Mouse (Mus musculus): Measurements from ENCODE around the gene Entpd1. TPM values are rescaled to one million over a fixed set of nuclear protein-coding genes. Genes with fewer than 3 reads are reported as not detected.

Entpd1 gene
- polyA plus RNA-seq, 1 experiment: 8.4 TPM

DNA sequence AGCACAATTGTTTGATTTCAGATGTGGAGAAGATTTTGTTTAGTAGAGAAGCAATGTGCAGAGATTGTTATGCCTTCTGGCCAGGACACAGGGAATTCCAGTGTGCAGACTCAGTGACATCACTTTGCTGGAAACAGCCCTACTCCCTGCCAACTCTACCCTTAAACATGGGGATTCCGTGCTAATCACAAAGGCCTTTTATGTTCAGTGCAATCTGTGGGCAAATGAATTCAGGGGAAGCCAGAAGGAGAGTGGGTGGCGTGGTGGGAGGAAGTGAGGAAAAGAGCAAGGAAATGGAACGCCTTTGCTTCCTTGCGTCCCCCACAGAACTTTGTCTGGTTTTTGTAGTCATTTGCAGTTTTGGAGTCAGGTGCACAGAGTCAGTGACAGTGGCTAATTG is 90.2 kb downstream of the Entpd1 start:
- Histone ChIP-seq H3K27me3 (replicated peaks; ENCODE audit: control insufficient read depth, insufficient read depth, low read length) (no peaks in the 10 kb centered on the region), H3K36me3 (ENCODE audit: control insufficient read depth, insufficient read depth, low read length) (no peaks in the 10 kb centered on the region), H3K4me3 (ENCODE audit: insufficient read depth, low read depth, low read length) (no peak overlapping the region), H3K4me1 (ENCODE audit: control insufficient read depth, insufficient read depth, low read length) (no peaks in the 10 kb centered on the region), H3K27ac (ENCODE audit: insufficient read depth, low read depth, low read length) (no peak overlapping the region)
- no peak for TF ChIP-seq POLR2A (IDR thresholded peaks at IDR 0.05; ENCODE audit: low read depth, low read length)
- no peak for TF ChIP-seq CTCF (conservative IDR thresholded peaks at IDR 0.05; ENCODE audit: insufficient read depth, insufficient read length, low read depth, low read length)
- DNase-seq: no peak
- 61% methylated on average over 4 of the region's 4 CpGs for WGBS

DNA sequence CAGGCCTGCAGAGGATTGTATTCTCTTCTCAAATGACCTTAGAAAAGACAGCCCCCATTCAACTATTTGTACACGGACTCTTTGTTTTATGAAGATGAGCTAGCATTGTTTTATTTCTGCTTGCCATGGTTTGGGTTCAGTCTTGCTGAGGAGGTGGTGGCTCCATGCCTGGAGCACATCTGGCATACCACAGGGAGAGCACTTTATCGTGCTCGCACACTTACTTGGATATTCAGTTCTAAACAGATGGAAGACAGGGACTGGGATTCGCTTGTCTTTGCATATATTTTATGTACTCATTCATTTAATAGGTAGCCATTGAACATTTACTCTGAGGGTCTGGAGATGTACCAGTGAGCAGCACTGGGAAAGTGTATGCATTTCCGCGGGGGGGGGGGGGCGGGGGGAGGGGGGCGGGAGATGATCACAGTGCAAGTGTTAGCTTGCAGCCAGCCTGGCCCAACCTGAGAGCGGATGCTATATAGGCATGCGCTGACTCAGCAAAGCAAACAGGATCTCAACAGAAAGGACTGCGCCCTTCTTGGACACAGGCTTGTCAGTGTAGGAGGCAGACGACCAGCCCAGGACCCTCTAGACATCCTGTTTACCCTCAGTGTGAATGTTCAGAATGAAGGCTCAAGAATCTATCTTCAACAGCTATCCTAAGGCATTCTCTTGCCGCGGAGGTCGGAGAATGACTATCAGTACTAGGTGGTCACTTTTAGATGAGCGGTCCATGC is 100.9 kb downstream of the Entpd1 start:
- H3K4me1 ChIP-seq (ENCODE audit: control insufficient read depth, insufficient read depth, low read length): no peaks in the 10 kb centered on the region; the same call in 1 of the 2 replicates
- DNase-seq: no peak
- no peaks in the 10 kb centered on the region for H3K36me3 ChIP-seq (ENCODE audit: control insufficient read depth, insufficient read depth, low read length)
- no peaks in the 10 kb centered on the region for H3K27me3 ChIP-seq (replicated peaks; ENCODE audit: control insufficient read depth, insufficient read depth, low read length)
- 81% methylated on average over 15 of the region's 16 CpGs for WGBS
- no peak overlapping the region for H3K27ac ChIP-seq (ENCODE audit: insufficient read depth, low read depth, low read length)
- no peak overlapping the region for H3K4me3 ChIP-seq (ENCODE audit: insufficient read depth, low read depth, low read length)
- TF ChIP-seq CTCF (conservative IDR thresholded peaks at IDR 0.05; ENCODE audit: insufficient read depth, insufficient read length, low read depth, low read length) (no peak), POLR2A (IDR thresholded peaks at IDR 0.05; ENCODE audit: low read depth, low read length) (no peak)

DNA sequence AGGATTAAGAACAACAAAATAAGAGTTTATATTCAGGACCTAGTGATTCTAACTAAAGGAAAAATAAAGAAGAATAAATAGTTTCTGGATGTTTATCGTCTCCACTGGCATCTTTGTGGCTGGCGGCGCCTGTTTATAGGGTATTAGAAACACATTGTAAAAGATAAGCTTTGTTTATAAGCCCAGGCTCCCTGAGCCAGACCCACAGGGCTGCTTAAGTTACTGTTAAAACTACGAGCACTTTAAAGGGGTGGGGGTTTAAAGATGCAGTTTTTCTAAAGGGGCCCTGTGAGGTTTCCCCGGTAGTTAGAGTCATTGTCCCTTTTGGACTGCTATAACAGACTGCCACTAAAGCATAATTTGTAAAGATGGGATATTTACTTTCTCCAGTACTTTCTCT is 102.5 kb downstream of the Entpd1 start:
- DNase-seq: no peak
- no peaks in the 10 kb centered on the region for H3K27me3 ChIP-seq (replicated peaks; ENCODE audit: control insufficient read depth, insufficient read depth, low read length)
- TF ChIP-seq CTCF (conservative IDR thresholded peaks at IDR 0.05; ENCODE audit: insufficient read depth, insufficient read length, low read depth, low read length) (no peak), POLR2A (IDR thresholded peaks at IDR 0.05; ENCODE audit: low read depth, low read length) (no peak)
- no peaks in the 10 kb centered on the region for H3K4me1 ChIP-seq (ENCODE audit: control insufficient read depth, insufficient read depth, low read length)
- WGBS: 70% methylated on average over 5 of the region's 5 CpGs
- no peaks in the 10 kb centered on the region for H3K36me3 ChIP-seq (ENCODE audit: control insufficient read depth, insufficient read depth, low read length)
- no peak overlapping the region for H3K4me3 ChIP-seq (ENCODE audit: insufficient read depth, low read depth, low read length)
- no peak overlapping the region for H3K27ac ChIP-seq (ENCODE audit: insufficient read depth, low read depth, low read length)

GRCm38 (mm10) chr19:40716981-40717380 is 104.8 kb downstream of the Entpd1 start:
- 80% methylated on average over 6 of the region's 6 CpGs for WGBS

DNA sequence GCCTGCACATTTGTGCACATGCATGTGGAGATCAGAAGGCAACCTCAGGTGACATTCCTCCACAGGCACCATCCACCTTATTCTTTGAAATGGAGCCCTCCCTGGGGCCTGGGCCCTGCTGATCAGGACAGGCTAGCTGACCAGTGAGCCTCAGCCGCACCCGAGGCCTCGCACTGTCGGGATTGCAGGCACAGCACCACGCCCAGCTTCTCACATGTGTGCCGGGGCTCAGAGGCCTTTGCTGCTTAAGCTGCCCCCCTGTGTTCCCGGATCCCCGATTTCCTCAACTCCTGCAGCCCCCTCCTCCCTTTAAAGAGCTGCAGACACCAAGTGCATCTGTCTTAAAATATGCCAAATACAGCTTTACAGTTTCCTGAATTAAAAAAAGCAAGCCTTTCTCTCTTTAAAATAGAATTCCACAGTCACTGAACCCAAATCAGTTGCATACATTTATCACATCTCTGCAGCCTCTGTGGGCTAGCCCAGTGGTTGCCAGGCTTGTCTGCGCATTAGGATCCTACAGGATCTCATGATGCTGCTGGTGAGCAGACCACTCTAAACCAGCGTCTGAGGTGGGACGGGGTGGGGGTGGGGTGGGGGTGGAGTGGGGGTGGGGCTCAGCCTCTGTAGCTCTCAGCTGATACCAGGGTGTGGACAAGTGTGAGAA is 107.4 kb downstream of the Entpd1 start:
- no peaks in the 10 kb centered on the region for H3K4me1 ChIP-seq (ENCODE audit: control insufficient read depth, insufficient read depth, low read length)
- H3K36me3 ChIP-seq (ENCODE audit: control insufficient read depth, insufficient read depth, low read length): no peaks in the 10 kb centered on the region
- no peak for DNase-seq
- TF ChIP-seq POLR2A (IDR thresholded peaks at IDR 0.05; ENCODE audit: low read depth, low read length) (no peak), CTCF (conservative IDR thresholded peaks at IDR 0.05; ENCODE audit: insufficient read depth, insufficient read length, low read depth, low read length) (no peak)
- 54% methylated on average over 11 of the region's 11 CpGs for WGBS
- no peak overlapping the region for H3K27ac ChIP-seq (ENCODE audit: insufficient read depth, low read depth, low read length)
- H3K4me3 ChIP-seq (ENCODE audit: insufficient read depth, low read depth, low read length): no peak overlapping the region
- no peaks in the 10 kb centered on the region for H3K27me3 ChIP-seq (replicated peaks; ENCODE audit: control insufficient read depth, insufficient read depth, low read length)

More at GRCm38 (mm10) chr19:40716981-40717380, 104.8 kb downstream of the Entpd1 start:
- DNase-seq: no peak
- no peaks in the 10 kb centered on the region for H3K4me1 ChIP-seq (ENCODE audit: control insufficient read depth, insufficient read depth, low read length)
- TF ChIP-seq POLR2A (IDR thresholded peaks at IDR 0.05; ENCODE audit: low read depth, low read length) (no peak), CTCF (conservative IDR thresholded peaks at IDR 0.05; ENCODE audit: insufficient read depth, insufficient read length, low read depth, low read length) (no peak)
- no peaks in the 10 kb centered on the region for H3K27me3 ChIP-seq (replicated peaks; ENCODE audit: control insufficient read depth, insufficient read depth, low read length)
- H3K36me3 ChIP-seq (ENCODE audit: control insufficient read depth, insufficient read depth, low read length): no peaks in the 10 kb centered on the region
- no peak overlapping the region for H3K4me3 ChIP-seq (ENCODE audit: insufficient read depth, low read depth, low read length)
- no peak overlapping the region for H3K27ac ChIP-seq (ENCODE audit: insufficient read depth, low read depth, low read length)

- Histone ChIP-seq H3K27ac (ENCODE audit: insufficient read depth, low read depth, low read length) (no peak overlapping the region), H3K27me3 (replicated peaks; ENCODE audit: control insufficient read depth, insufficient read depth, low read length) (no peaks in the 10 kb centered on the region), H3K36me3 (ENCODE audit: control insufficient read depth, insufficient read depth, low read length) (no peaks in the 10 kb centered on the region), H3K4me3 (ENCODE audit: insufficient read depth, low read depth, low read length) (no peak overlapping the region), H3K4me1 (ENCODE audit: control insufficient read depth, insufficient read depth, low read length) (no peaks in the 10 kb centered on the region)
- 56% methylated on average over 12 of the region's 12 CpGs for WGBS
- TF ChIP-seq CTCF (conservative IDR thresholded peaks at IDR 0.05; ENCODE audit: insufficient read depth, insufficient read length, low read depth, low read length) (no peak), POLR2A (IDR thresholded peaks at IDR 0.05; ENCODE audit: low read depth, low read length) (no peak)
- DNase-seq: no peak
Measured at GRCm38 (mm10) chr19:40720381-40720780, 108.2 kb downstream of the Entpd1 start.

Data from kidney, adult 2 months (tissue).